Mouse (Mus musculus): Measurements from ENCODE around the gene Tenm3. TPM values are rescaled to one million over a fixed set of nuclear protein-coding genes. Genes with fewer than 3 reads are reported as not detected.

Gene Tenm3
- total and polyA plus RNA-seq, 2 experiments from 2014 or later = 25.0 to 160 TPM

DNA sequence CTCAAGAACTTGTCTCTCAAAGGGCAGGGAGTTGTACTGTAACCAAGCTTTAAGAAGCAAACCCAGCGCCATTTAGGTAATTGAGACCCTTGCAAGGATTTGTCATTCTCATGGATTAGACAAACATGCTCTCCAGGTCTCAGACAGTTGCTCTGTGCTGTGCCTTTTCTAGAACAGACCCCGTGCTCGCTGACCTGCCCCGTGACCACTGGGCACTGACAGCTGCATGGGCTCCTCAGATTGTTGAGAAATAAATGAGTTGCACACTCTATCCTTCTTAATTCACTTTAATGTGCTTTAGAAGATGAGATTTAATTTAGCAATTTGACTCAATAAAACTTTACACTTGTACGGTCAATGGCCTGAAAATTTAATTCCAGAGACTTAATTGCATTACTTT, 502.5 kb downstream of the Tenm3 start:
- H3K4me1 ChIP-seq (ENCODE audit: insufficient read depth, low read length) = peaks cover 6% of the 10 kb centered on the region; the same call in 1 of the 2 replicates
- DNase-seq (ENCODE audit: low spot score) (no peak), ATAC-seq (ENCODE audit: low FRiP score) (no peak)
- H3K9ac ChIP-seq (replicated peaks; ENCODE audit: low read length, poor library complexity, severe bottlenecking) = no peak overlapping the region
- no peak for TF ChIP-seq CTCF (IDR thresholded peaks at IDR 0.05)
- no peaks in the 10 kb centered on the region for H3K9me3 ChIP-seq (ENCODE audit: low read length)
- H3K4me3 ChIP-seq (ENCODE audit: low read depth, low read length) = no peak overlapping the region
- 42% methylated on average over 5 of the region's 5 CpGs for WGBS
- no peaks in the 10 kb centered on the region for H3K36me3 ChIP-seq (ENCODE audit: insufficient read depth, low read length)
- no peak overlapping the region for H3K4me2 ChIP-seq (ENCODE audit: low read depth, low read length, poor library complexity, severe bottlenecking)
- no peak overlapping the region for H3K27ac ChIP-seq (ENCODE audit: low read depth, low read length)
- no peaks in the 10 kb centered on the region for H3K27me3 ChIP-seq (ENCODE audit: insufficient read depth, low read length)

DNA sequence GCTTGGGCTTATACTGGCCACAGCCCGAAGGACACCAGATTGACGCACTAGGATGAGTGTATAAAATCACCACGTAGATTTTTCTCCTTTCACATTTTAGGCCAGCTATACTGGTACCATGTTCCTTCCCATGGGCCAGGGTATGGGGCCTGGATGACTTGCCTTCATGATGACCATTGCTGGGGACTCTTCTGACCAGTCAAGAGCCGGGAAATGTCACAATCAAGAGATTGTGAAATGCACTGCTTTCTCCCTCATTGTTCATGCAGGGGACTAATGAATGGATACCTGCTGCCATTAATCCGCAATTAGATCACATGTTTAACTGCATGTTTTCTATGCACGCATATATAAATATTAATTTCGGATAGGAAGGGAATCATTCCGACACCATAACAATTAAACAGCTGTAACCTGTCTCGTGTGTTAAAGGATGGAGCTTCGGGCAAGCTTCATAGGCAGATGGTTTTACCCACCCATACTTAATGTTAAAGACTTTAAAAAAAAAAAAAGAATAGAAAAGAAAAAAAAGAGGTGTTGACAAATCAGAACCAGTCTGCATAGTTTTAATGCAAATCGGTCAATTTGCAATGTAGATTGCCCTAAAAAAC, 521.0 kb downstream of the Tenm3 start:
- Histone ChIP-seq H3K4me1 (ENCODE audit: insufficient read depth, low read length) (no peaks in the 10 kb centered on the region), H3K9me3 (ENCODE audit: low read length) (no peaks in the 10 kb centered on the region), H3K4me2 (ENCODE audit: low read depth, low read length, poor library complexity, severe bottlenecking) (no peak overlapping the region), H3K27me3 (ENCODE audit: insufficient read depth, low read length) (no peaks in the 10 kb centered on the region), H3K36me3 (ENCODE audit: insufficient read depth, low read length) (no peaks in the 10 kb centered on the region), H3K9ac (replicated peaks; ENCODE audit: low read length, poor library complexity, severe bottlenecking) (no peak overlapping the region), H3K4me3 (ENCODE audit: low read depth, low read length) (no peak overlapping the region), H3K27ac (ENCODE audit: low read depth, low read length) (no peak overlapping the region)
- WGBS = 69% methylated on average over 11 of the region's 11 CpGs
- ATAC-seq (ENCODE audit: low FRiP score) (no peak), DNase-seq (ENCODE audit: low spot score) (no peak)
- TF ChIP-seq CTCF (IDR thresholded peaks at IDR 0.05) = no peak

DNA sequence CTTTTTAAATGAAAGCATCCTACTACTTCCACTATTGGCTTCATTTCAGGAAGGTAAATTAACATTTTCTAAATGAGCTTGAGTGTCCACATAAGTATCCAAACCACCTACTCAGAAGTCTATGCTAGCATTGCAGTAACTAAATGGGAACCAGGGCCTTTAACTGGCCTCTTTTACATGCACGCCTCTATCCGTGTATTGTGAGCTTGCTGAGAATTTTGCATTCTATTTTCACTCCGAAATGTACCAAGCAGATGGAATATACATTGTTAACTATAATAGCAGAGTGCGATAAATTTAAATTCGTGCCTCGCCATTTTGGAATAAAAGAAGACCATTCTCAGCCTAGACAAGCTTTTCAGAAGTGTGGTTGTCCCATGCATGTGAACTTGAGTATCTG, 521.5 kb downstream of the Tenm3 start:
- ATAC-seq (ENCODE audit: low FRiP score) = no peak
- no peak overlapping the region for H3K4me2 ChIP-seq (ENCODE audit: low read depth, low read length, poor library complexity, severe bottlenecking)
- 95% methylated on average over 6 of the region's 6 CpGs for WGBS

DNA sequence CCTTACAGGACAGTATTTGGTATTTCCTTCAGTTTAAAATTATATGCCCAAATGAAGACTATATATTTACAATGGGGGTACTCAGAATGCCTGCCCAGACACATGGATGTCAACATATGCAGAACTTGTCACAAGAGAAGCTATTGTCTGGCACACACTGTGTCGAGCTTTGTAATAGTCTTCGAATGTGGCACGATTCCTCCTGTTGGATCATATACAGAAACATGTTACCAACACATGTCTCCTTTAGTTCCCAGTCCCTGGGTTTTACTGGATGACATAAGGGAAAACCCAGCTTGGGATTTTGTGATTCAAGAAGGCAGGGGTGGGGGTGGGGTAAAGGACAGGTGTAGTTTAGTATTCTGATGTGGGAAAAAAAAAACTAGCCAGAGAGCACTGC, 524.1 kb downstream of the Tenm3 start:
- no peak for TF ChIP-seq CTCF (IDR thresholded peaks at IDR 0.05)
- Histone ChIP-seq H3K9ac (replicated peaks; ENCODE audit: low read length, poor library complexity, severe bottlenecking) (no peak overlapping the region), H3K27me3 (ENCODE audit: insufficient read depth, low read length) (no peaks in the 10 kb centered on the region), H3K4me3 (ENCODE audit: low read depth, low read length) (no peak overlapping the region), H3K4me2 (ENCODE audit: low read depth, low read length, poor library complexity, severe bottlenecking) (no peak overlapping the region), H3K4me1 (ENCODE audit: insufficient read depth, low read length) (no peaks in the 10 kb centered on the region), H3K9me3 (ENCODE audit: low read length) (no peaks in the 10 kb centered on the region), H3K27ac (ENCODE audit: low read depth, low read length) (no peak overlapping the region), H3K36me3 (ENCODE audit: insufficient read depth, low read length) (no peaks in the 10 kb centered on the region)
- DNase-seq (ENCODE audit: low spot score) (no peak), ATAC-seq (ENCODE audit: low FRiP score) (no peak)
- WGBS = 96% methylated on average over 3 of the region's 3 CpGs

More for the DNA sequence above, 521.5 kb downstream of the Tenm3 start:
- no peaks in the 10 kb centered on the region for H3K4me1 ChIP-seq (ENCODE audit: insufficient read depth, low read length)
- no peak overlapping the region for H3K9ac ChIP-seq (replicated peaks; ENCODE audit: low read length, poor library complexity, severe bottlenecking)
- H3K27ac ChIP-seq (ENCODE audit: low read depth, low read length) = no peak overlapping the region
- no peaks in the 10 kb centered on the region for H3K27me3 ChIP-seq (ENCODE audit: insufficient read depth, low read length)
- H3K4me3 ChIP-seq (ENCODE audit: low read depth, low read length) = no peak overlapping the region
- H3K9me3 ChIP-seq (ENCODE audit: low read length) = no peaks in the 10 kb centered on the region
- no peaks in the 10 kb centered on the region for H3K36me3 ChIP-seq (ENCODE audit: insufficient read depth, low read length)
- DNase-seq (ENCODE audit: low spot score) = no peak
- no peak for TF ChIP-seq CTCF (IDR thresholded peaks at IDR 0.05)

DNA sequence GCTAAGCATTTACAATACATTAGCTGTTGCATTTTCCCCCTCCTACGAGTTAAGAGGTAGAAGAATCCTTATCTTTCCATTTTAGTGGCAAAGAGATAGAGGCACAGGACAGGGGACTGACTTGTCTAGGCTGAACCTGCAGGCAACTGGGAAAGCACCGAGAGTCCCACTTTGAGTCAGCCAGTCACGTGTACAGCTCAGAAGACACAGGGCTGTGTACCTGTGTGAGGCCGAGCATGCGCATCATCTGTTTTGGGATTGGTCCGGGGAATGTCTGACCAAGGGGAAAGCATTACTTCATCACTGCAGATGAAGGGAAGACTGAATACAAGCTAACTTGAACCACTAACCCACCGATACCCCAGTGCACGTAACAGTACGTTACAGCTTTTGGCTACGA, 526.3 kb downstream of the Tenm3 start:
- no peaks in the 10 kb centered on the region for H3K4me1 ChIP-seq (ENCODE audit: insufficient read depth, low read length)
- H3K4me2 ChIP-seq (ENCODE audit: low read depth, low read length, poor library complexity, severe bottlenecking) = no peak overlapping the region
- no peak overlapping the region for H3K27ac ChIP-seq (ENCODE audit: low read depth, low read length)
- no peak for ATAC-seq (ENCODE audit: low FRiP score)
- H3K9ac ChIP-seq (replicated peaks; ENCODE audit: low read length, poor library complexity, severe bottlenecking) = no peak overlapping the region
- 93% methylated on average over 10 of the region's 10 CpGs for WGBS
- no peaks in the 10 kb centered on the region for H3K9me3 ChIP-seq (ENCODE audit: low read length)
- DNase-seq (ENCODE audit: low spot score) = no peak
- no peaks in the 10 kb centered on the region for H3K36me3 ChIP-seq (ENCODE audit: insufficient read depth, low read length)
- TF ChIP-seq CTCF (IDR thresholded peaks at IDR 0.05) = no peak
- H3K27me3 ChIP-seq (ENCODE audit: insufficient read depth, low read length) = no peaks in the 10 kb centered on the region
- no peak overlapping the region for H3K4me3 ChIP-seq (ENCODE audit: low read depth, low read length)

DNA sequence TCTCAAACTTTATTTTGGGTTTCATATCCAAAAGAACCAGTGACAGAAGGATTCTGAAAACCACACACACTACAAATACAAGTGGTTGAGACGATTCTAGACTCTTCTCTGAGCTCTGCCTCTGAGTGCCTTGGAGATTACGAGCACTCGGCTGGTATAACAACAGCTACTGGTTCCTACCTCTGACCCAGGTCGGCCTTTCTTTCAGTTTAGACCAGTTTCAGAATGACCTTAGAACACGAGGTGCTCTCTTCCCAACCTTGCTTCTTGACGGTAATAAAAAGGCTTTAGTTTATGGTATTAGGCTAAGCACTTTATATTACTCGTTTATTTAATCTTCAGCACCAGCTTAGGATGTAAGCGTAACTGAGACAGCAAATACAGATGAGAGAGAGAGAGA, 528.1 kb downstream of the Tenm3 start:
- WGBS = 79% methylated on average over 8 of the region's 8 CpGs
- H3K4me1 ChIP-seq (ENCODE audit: insufficient read depth, low read length) = peaks cover 2% of the 10 kb centered on the region; the same call in 1 of the 2 replicates
- H3K9ac ChIP-seq (replicated peaks; ENCODE audit: low read length, poor library complexity, severe bottlenecking) = no peak overlapping the region
- no peak overlapping the region for H3K4me3 ChIP-seq (ENCODE audit: low read depth, low read length)
- no peak overlapping the region for H3K27ac ChIP-seq (ENCODE audit: low read depth, low read length)
- TF ChIP-seq CTCF (IDR thresholded peaks at IDR 0.05) = no peak
- no peak overlapping the region for H3K4me2 ChIP-seq (ENCODE audit: low read depth, low read length, poor library complexity, severe bottlenecking)
- H3K36me3 ChIP-seq (ENCODE audit: insufficient read depth, low read length) = no peaks in the 10 kb centered on the region
- H3K27me3 ChIP-seq (ENCODE audit: insufficient read depth, low read length) = no peaks in the 10 kb centered on the region
- ATAC-seq (ENCODE audit: low FRiP score) (no peak), DNase-seq (ENCODE audit: low spot score) (no peak)
- H3K9me3 ChIP-seq (ENCODE audit: low read length) = no peaks in the 10 kb centered on the region
